ENCODE assay signal across 8 mouse cellular contexts in the genomic region with DNA sequence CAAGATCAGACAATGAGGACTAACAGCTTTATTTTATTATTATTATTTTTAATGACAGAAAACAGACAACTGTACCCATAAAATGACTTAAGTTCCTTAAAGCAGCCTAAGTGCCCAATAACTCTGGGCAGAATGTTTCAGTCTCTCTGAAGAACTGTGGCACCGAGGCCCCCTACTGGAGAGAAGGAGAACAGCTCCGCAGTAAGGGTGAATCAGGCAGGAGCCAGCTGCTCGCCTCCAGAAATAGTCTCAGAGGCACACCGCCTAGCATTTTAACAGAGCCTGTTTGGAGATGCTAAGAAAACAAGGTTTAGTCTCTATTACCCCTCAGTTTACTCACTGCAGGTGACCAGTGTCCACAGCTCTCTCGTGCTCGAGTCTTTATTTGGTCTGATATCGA.
DNase-seq lines count a peak whose midpoint lies in the region; ATAC-seq and TF ChIP-seq lines count a peak whose summit lies in the region.

No protein-coding gene starts in this region.

- 21% methylated on average over 7 of the region's 7 CpGs for WGBS in forebrain, embryonic 16.5 days
- 24% methylated on average over 7 of the region's 7 CpGs for WGBS in intestine, postnatal 0 days
- WGBS in limb, embryonic 10.5 days: 28% methylated on average over 7 of the region's 7 CpGs
- WGBS in olfactory bulb, adult 2 months: 16% methylated on average over 7 of the region's 7 CpGs

- H3K4me1 ChIP-seq in CH12.LX (ENCODE audit: control insufficient read depth in 1 of 2, insufficient read depth in 2 of 2): peaks cover 0 to 7% of the 10 kb centered on the region in 2 experiments; a peak in 2 of 4 replicates
- H3K4me1 ChIP-seq in forebrain, embryonic 16.5 days (replicated peaks; ENCODE audit: control insufficient read depth, insufficient read depth, low read length): no peaks in the 10 kb centered on the region
- peaks cover 3% of the 10 kb centered on the region; the same call in 1 of the 2 replicates for H3K4me1 ChIP-seq in intestine, postnatal 0 days (replicated peaks; ENCODE audit: control insufficient read depth, insufficient read depth, low read length)
- peaks cover 42% of the 10 kb centered on the region for H3K4me1 ChIP-seq in limb, embryonic 10.5 days
- H3K4me1 ChIP-seq in olfactory bulb, adult 2 months (ENCODE audit: control insufficient read depth, insufficient read depth, low read length): no peaks in the 10 kb centered on the region

- no peaks in the 10 kb centered on the region for H3K9me3 ChIP-seq in CH12.LX (replicated peaks; ENCODE audit: low read length)
- H3K9me3 ChIP-seq in forebrain, embryonic 16.5 days (ENCODE audit: control insufficient read depth, low read length): no peaks in the 10 kb centered on the region
- no peaks in the 10 kb centered on the region for H3K9me3 ChIP-seq in intestine, postnatal 0 days (ENCODE audit: control insufficient read depth)
- no peaks in the 10 kb centered on the region for H3K9me3 ChIP-seq in limb, embryonic 10.5 days (replicated peaks)

- no peak for TF ChIP-seq POLR2A in CH12.LX (IDR thresholded peaks at IDR 0.05; ENCODE audit: low read depth, low read length)
- TF ChIP-seq POLR2A in olfactory bulb, adult 2 months (IDR thresholded peaks at IDR 0.05; ENCODE audit: insufficient read depth, low read depth, low read length): no peak

- H3K36me3 ChIP-seq in CH12.LX (replicated peaks in 1 of 2; ENCODE audit: control insufficient read depth in 1 of 2, insufficient read depth in 1 of 2, low read length in 1 of 2): no peaks in the 10 kb centered on the region
- no peaks in the 10 kb centered on the region for H3K36me3 ChIP-seq in forebrain, embryonic 16.5 days (ENCODE audit: control insufficient read depth, insufficient read depth)
- H3K36me3 ChIP-seq in intestine, postnatal 0 days (ENCODE audit: control insufficient read depth, insufficient read depth): no peaks in the 10 kb centered on the region
- no peaks in the 10 kb centered on the region for H3K36me3 ChIP-seq in limb, embryonic 10.5 days

- dilution Hi-C loops in CH12.LX (cut with MboI; ENCODE audit: extremely low pct_ligation_motif_present, extremely low pct_unique_long_range_greater_than_20kb, low sequenced_read_pairs): no loop called here

- TF ChIP-seq CTCF in CH12.LX (conservative IDR thresholded peaks at IDR 0.05 in 1 of 2, IDR thresholded peaks at IDR 0.05 in 1 of 2; ENCODE audit: low read depth in 2 of 2, low read length in 2 of 2): peak; percentile 95 to 99
- peak; percentile 89 for TF ChIP-seq CTCF in intestine, postnatal 0 days (IDR thresholded peaks at IDR 0.05; ENCODE audit: low read depth)
- peak; percentile 68; the same call in 1 of the 2 replicates for TF ChIP-seq CTCF in olfactory bulb, adult 2 months (IDR thresholded peaks at IDR 0.05; ENCODE audit: insufficient read depth, low read depth, low read length)

- no peak for TF ChIP-seq EP300 in CH12.LX (IDR thresholded peaks at IDR 0.05; ENCODE audit: low read length)

- DNase-seq in 3134 (ENCODE audit: extremely low read depth, insufficient read length, low spot score) (peak; percentile 27), CH12.LX (ENCODE audit: extremely low read depth) (peak; percentile 84)
- DNase-seq in c-Kit-positive CD71-negative TER-119-negative erythroid progenitor cells, embryonic 14.5 days (ENCODE audit: low read depth): peak; percentile 55
- peak; percentile 74 for DNase-seq in limb, embryonic 10.5 days (ENCODE audit: low spot score)
- peak; percentile 64 for DNase-seq in thymus, postnatal 4 days

- H3K79me2 ChIP-seq in CH12.LX (replicated peaks; ENCODE audit: control insufficient read depth, extremely low read depth, insufficient read depth, poor library complexity, severe bottlenecking): no peaks in the 10 kb centered on the region

- in situ Hi-C loops in CH12.LX (cut with MboI; ENCODE audit: low pct_ligation_motif_present, low pct_unique_long_range_greater_than_20kb, low sequenced_read_pairs): loop anchor here (5.0 kb wide), 1 partner anchor 125 kb away; no protein-coding TSS in a partner anchor

- H3K27ac ChIP-seq in CH12.LX (ENCODE audit: insufficient read depth, low read depth): no peak overlapping the region
- no peak overlapping the region for H3K27ac ChIP-seq in forebrain, embryonic 16.5 days (ENCODE audit: low read length)
- no peak overlapping the region for H3K27ac ChIP-seq in intestine, postnatal 0 days (ENCODE audit: low read depth, low read length)
- H3K27ac ChIP-seq in limb, embryonic 10.5 days: no peak overlapping the region
- no peak overlapping the region for H3K27ac ChIP-seq in olfactory bulb, adult 2 months (ENCODE audit: insufficient read depth, low read depth, low read length)

- peak; percentile 99 for TF ChIP-seq RAD21 in CH12.LX (IDR thresholded peaks at IDR 0.05; ENCODE audit: low read depth, low read length)

- no peak overlapping the region for H3K4me3 ChIP-seq in CH12.LX (replicated peaks in 1 of 3; ENCODE audit: low read depth in 2 of 3, low read length in 2 of 3, poor library complexity in 1 of 3)
- H3K4me3 ChIP-seq in forebrain, embryonic 16.5 days (replicated peaks; ENCODE audit: low read length): no peak overlapping the region
- H3K4me3 ChIP-seq in intestine, postnatal 0 days (ENCODE audit: low read depth, low read length): no peak overlapping the region
- no peak overlapping the region for H3K4me3 ChIP-seq in limb, embryonic 10.5 days
- H3K4me3 ChIP-seq in olfactory bulb, adult 2 months (ENCODE audit: insufficient read depth, low read depth, low read length): no peak overlapping the region

- no peaks in the 10 kb centered on the region for H3K27me3 ChIP-seq in CH12.LX (replicated peaks)
- no peaks in the 10 kb centered on the region for H3K27me3 ChIP-seq in forebrain, embryonic 16.5 days (replicated peaks; ENCODE audit: control insufficient read depth, insufficient read depth, low read length)
- no peaks in the 10 kb centered on the region; the same call in 1 of the 2 replicates for H3K27me3 ChIP-seq in intestine, postnatal 0 days (replicated peaks; ENCODE audit: control insufficient read depth, insufficient read depth, low read length)
- no peaks in the 10 kb centered on the region for H3K27me3 ChIP-seq in limb, embryonic 10.5 days (ENCODE audit: low read depth, poor library complexity, severe bottlenecking)

- no peak overlapping the region for H3K4me2 ChIP-seq in CH12.LX (ENCODE audit: insufficient read depth, low read depth, poor library complexity, severe bottlenecking)
- no peak overlapping the region for H3K4me2 ChIP-seq in forebrain, embryonic 16.5 days (ENCODE audit: low read length)
- no peak overlapping the region for H3K4me2 ChIP-seq in intestine, postnatal 0 days (replicated peaks; ENCODE audit: low read depth)

- H3K9ac ChIP-seq in CH12.LX (ENCODE audit: insufficient read depth, low read depth): no peak overlapping the region
- no peak overlapping the region for H3K9ac ChIP-seq in forebrain, embryonic 16.5 days (replicated peaks; ENCODE audit: low read depth, low read length)
- H3K9ac ChIP-seq in intestine, postnatal 0 days (ENCODE audit: low read depth, low read length): no peak overlapping the region

- peak; percentile 66; the same call in 1 of the 2 replicates for ATAC-seq in forebrain, embryonic 16.5 days
- ATAC-seq in intestine, postnatal 0 days: no peak

TF ChIP-seq in CH12.LX, 34 proteins besides CTCF, POLR2A, EP300 and RAD21:
- TF ChIP-seq SMC3 (IDR thresholded peaks at IDR 0.05; ENCODE audit: low read depth, low read length) (peak; percentile 99), ZC3H11A (IDR thresholded peaks at IDR 0.05; ENCODE audit: low read depth, low read length) (peak; percentile 94), USF1 (IDR thresholded peaks at IDR 0.05; ENCODE audit: low read depth, low read length) (no peak), TCF12 (IDR thresholded peaks at IDR 0.05; ENCODE audit: low read depth, low read length) (no peak), KAT2A (IDR thresholded peaks at IDR 0.05; ENCODE audit: insufficient replicate concordance, low read length) (no peak), HCFC1 (IDR thresholded peaks at IDR 0.05; ENCODE audit: low read depth, low read length) (no peak)

Comparison
In these comparisons a context has a peak if more than half of its experiments do, and no peak if none do; other contexts are left out.
1. DNase-seq: peak in every context shown above with its lines; median percentile 84 in CH12.LX; 74 in limb, embryonic 10.5 days; 64 in thymus, postnatal 4 days; 55 in c-Kit-positive CD71-negative TER-119-negative erythroid progenitor cells, embryonic 14.5 days; 27 in 3134.